Mouse (Mus musculus) small intestine, adult 2 months (tissue): ENCODE measurements around the gene Iffo1.

Experiments used
- CTCF ChIP-seq: fragments of 200-500 bp; IDR thresholded peaks from 2 replicates; pipeline ENCODE4 v1.5.1; 2012; ENCODE audit warnings: low read depth, mild to moderate bottlenecking, control low read depth, inconsistent platforms, low read length, moderate library complexity, mixed read lengths; ENCODE audit not compliant: insufficient replicate concordance, insufficient read length; ENCODE audit errors: extremely low read depth
- POLR2A ChIP-seq: fragments of 200-500 bp; IDR thresholded peaks from 2 replicates; pipeline ENCODE4 v1.6.1; 2012; ENCODE audit warnings: low read depth, mild to moderate bottlenecking, control low read depth, inconsistent platforms, low read length, moderate library complexity

DNA sequence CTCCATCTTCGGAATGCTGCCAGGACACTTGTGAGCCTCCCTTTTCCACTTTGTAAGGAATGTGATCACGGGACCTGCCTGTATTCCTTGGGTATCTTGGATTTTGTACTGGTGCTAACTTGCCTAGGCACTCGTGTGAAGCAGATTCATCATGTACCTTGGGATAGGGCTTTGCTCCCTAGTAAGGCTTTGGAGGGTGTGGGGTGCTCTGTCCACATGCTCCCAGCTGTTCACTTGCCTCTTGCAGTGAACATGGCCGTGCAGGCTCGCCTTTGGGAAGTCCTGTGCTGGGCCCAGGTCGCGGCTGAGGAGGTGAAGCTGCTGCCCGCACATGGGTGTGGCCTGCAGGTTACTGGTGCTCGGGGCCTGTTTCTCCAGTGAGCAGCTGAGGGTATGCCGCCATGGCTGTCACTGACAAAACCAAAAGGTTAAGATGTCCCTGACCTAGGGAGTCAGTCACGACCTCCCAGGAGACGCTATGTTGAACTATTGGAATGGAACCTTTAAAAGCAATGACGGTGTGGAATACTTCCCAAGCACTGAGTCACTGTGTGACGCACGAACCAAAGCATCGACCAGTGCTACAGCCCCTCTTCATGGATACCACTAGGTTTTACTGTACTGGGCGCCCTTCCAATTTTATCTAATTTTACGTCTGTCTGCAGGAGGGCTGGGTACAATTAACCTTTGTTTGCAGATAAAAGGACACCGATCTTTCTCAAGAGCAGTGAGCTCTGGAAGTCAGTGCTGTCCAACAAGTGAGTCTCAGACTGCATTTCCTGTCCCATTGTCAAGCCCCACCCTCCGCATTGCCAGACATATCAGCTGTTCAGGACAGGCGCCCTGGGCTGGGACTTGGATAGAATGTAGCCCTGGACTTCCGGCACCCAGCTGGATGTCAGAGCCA, 16.1 kb downstream of the Iffo1 start:
- TF ChIP-seq CTCF, result no peak
- no peak for TF ChIP-seq POLR2A
